Mouse (Mus musculus): ENCODE data around the gene Gm867.

Gene Gm867

DNA sequence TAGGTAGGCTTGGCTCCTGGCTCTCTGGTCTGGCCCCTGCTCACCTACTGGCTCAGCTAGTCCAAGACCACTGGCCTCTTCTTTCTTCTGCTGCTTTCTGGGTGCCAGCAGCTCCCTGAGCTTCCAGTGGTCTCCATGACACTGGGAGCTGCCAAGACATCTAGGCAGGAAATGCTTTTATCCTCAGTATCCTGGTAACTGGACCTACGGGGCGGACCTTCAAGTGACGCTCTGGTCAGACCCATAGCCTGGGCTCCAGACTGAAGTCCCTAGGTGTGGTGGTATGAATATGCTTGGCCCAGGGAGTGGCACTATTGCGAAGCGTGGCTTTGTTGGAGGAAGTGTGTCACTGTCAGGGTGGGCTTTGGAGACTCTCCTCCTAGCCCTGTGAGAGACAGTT, at the start of gene Gm867:
Gene Gm867, minus strand, starts transcription at position 153 of the 400 bp plus-strand sequence.
- DNase-seq (ENCODE audit: extremely low spot score) = no peak

DNA sequence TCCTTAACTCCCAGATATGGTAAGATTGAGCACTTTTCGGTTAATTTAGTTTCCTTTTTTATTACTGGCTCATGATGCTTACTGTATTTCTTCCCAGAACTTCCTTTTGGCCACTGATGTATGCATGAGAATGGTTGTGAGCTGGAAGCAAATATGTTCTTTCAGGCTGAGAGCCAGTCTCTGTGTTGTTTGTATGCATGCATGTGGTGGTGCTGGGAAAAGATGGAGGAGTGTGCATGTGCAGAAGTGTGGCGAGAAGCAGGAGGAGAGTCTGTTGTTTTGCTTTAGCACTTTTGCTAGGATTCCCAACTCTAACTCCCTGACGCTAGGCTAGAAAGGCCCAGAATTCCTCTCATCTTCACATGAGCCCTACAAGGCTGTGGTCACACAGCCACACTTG, 39.0 kb upstream of the Gm867 start:
- DNase-seq (ENCODE audit: extremely low spot score) = no peak

DNA sequence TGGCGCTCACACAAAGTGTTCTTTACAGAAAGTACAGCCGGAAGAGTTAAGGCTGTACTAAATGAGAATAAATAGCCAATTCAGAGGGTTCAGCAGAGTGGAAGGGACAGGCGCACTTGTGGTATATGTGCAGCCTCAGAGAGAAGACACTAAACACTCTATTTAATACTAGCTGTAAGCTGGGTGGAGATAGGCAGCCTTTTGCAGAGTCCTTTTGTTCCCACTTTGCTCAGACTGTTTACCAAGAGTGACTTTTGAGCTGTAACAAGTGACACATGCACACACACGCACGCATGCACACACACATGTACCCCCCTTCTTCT, 38.3 kb upstream of the Gm867 start:
- no peak for DNase-seq (ENCODE audit: extremely low spot score)

DNA sequence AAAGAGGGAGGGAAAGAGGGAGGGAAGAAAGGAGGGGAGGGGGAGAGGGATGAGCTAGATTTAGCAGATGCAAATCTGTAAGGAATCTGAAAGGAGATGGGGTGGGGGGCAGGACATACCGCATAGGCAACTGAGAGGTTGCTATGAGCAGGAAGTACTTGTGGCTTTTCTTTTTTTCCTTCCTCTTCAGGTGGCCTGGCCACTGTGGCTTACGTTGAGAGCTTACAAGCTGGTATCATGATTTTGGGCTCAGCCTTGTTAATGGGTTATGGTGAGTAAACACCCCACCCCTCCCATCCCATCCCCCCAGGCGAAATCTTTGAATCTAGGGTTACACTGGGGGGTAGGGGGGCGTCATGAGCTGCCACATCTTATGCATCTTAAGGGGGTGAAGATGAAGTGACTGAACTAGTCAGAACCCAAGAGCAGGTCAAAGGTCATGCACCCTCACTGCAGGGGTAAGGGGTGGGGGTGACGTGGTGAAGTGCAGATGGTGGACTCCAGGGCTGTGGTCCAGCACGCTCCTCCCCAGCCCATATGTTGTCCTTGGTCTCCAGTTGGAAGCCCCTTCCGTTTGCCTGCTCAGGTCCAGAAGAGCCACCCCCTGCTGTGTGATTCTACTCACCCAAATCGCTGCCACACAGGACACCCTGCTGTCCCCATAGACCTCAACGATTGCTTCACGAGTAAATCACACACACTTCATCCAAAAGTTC, 37.8 kb upstream of the Gm867 start:
- DNase-seq (ENCODE audit: extremely low spot score) = no peak

DNA sequence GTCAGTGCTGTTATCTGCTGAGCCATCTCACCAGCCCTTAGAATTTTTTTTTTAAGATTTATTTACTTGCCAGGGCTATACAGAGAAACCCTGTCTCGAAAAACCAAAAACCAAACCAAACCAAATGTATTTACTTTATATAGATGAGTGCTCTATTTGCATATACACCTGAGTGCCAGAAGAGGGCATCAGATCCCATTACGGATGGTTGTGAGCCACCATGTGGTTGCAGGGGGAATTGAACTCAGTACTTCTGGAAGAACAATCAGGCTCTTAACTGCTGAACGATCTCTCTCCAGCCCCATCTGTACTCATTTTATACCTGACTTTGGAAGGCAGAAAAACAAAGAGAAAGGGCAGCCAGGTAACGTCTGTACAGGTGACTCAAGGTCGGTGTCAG, 34.7 kb upstream of the Gm867 start:
- no peak for DNase-seq (ENCODE audit: extremely low spot score)

DNA sequence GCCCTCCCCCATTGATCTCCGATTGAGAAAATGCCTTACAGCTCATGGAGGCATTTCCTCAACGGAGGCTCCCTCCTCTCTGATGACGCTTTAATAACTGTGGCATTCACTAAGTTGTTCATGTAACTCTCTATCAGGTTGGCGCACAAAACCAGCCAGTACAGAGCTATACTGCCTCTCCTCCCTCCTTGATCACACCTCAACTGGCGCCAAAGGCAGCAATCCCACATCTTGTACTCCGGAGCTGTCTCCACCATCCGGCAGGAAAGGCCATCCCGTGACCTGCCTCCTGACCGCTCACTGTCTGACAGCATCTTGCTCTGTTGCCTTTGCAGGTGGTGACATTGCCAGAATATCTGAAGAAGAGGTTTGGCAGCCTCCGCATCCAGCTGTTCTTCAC, 33.4 kb upstream of the Gm867 start:
- no peak for DNase-seq (ENCODE audit: extremely low spot score)

DNA sequence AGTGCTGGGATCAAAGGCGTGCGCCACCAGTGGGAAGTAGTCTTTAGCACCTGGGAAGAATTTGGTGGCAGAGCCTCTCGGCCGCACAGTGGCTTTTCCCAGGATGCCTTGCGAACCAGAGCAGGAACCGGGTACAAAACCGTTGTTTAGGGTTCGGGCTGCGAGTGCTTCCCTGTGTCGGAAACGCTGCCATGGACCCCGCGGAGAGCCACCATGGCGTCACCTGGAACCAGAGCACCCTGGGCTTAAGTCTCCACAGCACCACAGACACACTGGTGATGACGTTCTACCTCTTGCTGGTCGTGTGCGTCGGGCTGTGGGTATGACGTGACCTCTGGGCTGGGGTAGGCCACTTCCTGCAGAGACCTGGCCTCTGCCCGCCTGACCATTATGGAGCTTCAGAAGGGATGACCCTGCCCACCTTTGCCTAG, 13.9 kb upstream of the Gm867 start, which contains the start of gene Gm5134:
Gene Gm5134, plus strand, starts transcription at position 134 of the 431 bp plus-strand sequence.
- no peak for DNase-seq (ENCODE audit: extremely low spot score)

DNA sequence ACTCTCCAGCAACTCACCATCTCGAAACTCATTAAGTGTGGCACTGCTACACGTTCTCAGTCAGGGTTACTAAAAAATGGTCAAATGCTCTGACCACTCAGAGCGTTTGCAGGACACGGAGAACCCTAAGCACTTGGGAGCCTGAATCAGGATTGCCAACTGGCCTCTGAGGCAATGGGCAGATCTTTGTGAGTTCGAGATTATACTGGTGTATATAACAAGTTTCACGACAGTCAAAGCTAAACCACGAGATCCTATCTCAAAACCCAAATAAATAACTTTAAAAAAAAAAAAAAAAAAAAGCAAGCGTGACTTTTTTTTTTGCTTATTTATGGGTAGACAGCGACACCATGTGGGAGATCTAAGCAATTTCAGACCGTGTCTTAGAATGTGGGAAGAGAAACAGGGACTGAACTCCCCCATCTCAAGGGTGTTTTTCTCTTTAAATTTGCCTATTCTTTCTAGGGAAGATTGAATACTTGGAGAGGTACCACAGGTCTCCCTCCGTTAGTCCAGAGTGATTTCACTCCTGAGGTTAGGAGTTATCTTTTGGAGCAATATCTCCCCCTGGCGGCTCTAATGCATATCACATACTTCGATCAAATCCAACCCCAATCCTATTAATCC, 11.1 kb upstream of the Gm867 start:
- DNase-seq (ENCODE audit: extremely low spot score) = peak; percentile 62

DNA sequence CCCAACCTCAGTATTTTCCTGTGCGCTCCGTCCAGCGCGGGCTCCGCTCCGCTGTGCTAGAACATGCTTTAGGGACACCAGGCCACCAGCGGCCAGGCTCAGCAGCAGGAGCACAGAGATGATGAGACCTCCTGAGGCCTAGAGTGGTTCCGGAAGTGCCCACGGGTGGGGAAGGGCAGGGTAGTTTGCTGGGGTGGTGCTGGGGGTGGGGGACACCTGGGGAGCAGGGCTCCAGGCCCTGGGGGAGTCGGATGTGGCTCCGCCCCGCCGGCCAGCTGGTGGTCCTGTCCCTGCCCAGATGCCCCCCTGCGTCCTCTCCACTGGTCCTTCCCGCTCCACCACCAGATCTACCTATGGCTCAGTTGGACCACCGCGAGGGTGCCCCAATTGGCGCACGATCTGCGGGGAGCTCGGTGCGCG, 10.3 kb upstream of the Gm867 start:
- peak; percentile 61 for DNase-seq (ENCODE audit: extremely low spot score)

DNA sequence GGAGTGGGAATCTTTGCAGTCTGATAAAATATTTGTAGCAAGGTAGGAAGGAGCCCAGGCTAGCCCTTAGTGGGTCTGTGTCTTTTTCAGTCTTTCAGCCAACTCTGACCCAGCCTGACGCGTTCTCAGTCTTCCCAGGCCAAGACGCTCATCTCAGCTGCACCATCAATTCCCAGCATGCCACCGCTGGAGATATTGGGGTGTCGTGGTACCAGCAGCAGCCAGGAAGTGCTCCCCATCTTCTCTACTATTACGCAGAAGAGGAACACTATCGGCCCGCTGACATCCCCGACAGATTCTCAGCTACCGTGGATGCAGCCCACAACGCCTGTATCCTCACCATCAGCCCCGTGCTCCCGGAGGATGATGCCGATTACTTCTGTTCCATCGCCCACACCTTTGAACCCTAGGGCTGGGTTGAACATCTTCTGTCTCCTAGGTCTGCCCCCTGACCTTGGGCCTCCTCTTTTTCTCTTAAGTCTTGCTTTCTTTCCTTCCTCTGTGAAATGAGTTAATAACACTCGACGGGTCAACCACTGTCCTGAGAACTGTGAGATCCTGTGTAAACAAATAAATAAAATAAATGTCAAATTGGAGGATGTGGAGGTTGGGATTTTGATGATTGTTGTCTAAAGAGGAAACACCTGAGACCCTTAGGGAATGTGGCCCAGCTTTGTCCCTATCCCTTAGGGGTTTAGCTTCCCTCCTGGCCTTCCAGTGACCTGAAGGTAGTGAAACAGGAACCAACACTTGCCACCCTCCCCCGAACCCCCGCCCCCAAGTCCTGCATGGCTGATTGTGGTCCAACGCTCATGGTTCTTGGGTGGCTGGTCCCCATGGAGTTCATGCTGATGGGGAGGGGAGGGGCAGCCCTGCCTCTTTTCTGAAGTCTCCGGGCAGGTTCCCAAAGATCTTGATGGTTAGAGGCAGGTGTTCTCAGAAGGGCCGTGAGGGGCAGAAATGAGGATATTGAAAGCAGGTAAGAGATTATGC, 8.9 kb upstream of the Gm867 start:
- no peak for DNase-seq (ENCODE audit: extremely low spot score)

DNA sequence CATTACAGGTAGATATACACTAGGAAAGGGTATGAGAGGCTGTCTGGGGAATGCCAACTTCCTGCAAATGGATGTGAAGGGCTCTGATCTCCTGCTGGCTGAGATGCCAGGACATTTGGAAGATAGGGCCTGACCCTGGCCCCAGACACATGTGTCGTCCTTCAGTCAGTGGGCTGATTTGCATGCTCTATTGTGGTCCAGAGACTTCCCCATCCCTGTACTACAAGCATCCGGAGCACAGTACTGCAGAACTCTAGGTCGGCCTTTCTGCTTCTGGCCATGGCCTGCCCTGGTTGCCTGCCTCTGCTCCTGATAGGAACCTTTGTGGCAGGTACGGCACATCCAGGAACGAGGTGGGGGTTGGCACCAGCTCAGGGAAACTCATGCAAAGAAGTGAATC, 7.6 kb upstream of the Gm867 start:
- no peak for DNase-seq (ENCODE audit: extremely low spot score)

DNA sequence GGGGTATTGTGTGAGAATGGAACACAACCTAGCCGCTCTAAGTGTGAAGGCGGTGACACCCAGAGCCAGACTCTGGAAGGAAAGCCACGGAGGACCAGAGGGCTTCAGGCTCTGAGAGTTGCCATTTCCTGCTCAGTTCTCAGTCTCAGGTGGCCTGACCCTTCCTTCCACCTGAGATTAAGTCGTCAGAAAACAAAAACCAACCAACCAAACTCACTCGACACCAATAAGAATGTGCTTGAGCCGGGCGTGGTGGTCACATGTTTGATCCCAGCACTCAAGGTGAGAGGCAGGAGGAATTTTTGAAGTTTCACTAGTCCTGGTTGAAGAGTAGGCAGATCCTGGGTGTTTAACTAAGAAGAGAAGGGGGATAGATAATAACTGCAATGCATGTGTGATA, 5.4 kb upstream of the Gm867 start:
- DNase-seq (ENCODE audit: extremely low spot score) = no peak

DNA sequence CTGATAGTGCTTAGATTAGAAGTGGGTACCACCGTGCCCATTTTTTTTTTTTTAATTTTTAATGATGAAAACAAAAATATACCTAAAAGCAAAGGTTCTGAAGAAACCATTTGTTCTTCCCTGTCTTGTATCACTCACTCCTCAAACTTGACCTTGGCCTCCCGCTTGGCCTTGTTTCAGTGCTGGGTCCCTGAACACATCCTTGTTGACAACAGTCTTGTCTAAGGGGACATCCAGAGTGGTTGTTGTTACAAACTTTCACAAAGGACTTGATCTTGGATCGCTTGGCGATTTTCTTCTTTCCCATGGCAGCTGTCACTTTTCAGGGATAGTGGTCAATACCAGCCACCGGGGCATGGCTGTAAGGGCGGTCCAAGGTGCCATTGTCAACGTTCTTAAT, 4.7 kb upstream of the Gm867 start:
- no peak for DNase-seq (ENCODE audit: extremely low spot score)

DNA sequence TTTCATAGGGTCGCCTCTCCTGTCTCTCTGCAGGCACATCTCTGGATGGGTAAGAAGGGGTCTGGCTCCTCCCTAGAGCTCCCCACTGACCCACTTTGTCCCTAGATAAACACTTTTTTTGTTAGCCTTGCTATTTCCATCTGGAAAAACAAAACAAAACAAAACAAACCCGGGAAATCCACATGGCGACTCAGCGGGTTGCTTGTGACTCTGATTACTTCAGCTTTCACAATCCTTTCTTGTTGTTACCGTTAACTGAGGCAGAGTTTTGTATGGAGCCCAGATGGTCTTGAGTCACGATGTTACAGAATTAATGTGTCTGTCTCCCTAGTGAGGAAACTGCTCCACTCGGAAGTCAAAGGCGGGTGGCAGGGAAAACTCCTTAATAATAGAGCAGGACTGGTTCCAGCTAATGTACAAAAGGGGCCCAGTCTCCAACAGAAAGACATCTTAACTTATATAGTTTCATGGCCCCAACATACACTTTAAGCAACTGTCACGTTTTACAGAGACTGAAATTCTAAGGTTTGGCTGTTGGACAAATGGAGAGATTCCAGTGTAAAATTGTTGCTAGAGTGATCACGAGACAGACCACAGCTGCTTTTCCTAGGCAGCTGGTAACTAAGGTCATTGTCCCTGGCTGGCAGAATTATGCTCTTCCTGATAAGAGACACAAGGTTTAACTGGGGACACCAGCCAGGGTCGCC, 3.7 kb upstream of the Gm867 start:
- DNase-seq (ENCODE audit: extremely low spot score) = no peak

DNA sequence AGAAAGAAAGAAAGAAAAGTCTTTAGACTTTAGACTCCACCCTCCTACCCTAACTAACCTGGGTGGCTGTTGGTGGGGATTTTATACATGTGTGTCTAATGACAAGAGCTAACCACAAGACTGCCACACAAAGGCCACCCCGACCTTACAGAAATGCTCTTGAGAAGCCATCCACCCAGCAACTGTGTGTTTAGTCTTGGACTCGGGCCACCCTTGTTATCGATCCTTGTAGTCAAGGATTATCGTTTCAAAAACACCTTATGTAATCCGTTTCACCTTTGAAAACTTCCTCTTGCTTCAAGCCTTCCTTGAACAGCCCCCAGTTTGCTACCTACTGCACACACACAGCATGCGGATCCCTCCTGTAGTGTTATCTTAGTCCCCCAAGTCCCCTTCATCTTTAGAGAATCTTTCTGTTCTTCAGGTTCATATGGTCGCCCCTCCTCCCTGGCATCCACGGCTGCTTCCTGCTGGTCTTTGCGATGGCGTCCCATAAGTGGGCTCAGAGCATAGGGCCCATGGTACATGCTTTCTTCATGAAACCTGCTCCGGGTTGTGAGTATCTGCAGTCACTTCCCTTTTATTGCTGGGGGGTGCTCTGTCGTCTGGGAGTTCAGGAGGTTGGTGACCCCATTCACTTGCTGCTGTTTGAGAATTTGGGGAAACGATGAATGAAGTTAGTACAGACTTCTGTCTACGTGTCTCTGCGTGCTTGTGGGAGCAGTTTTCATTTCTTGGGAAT, 2.4 kb upstream of the Gm867 start, which contains the start of gene Vpreb3:
Gene Vpreb3, plus strand, starts transcription at position 322 of the 742 bp plus-strand sequence.
- DNase-seq (ENCODE audit: extremely low spot score) = no peak

DNA sequence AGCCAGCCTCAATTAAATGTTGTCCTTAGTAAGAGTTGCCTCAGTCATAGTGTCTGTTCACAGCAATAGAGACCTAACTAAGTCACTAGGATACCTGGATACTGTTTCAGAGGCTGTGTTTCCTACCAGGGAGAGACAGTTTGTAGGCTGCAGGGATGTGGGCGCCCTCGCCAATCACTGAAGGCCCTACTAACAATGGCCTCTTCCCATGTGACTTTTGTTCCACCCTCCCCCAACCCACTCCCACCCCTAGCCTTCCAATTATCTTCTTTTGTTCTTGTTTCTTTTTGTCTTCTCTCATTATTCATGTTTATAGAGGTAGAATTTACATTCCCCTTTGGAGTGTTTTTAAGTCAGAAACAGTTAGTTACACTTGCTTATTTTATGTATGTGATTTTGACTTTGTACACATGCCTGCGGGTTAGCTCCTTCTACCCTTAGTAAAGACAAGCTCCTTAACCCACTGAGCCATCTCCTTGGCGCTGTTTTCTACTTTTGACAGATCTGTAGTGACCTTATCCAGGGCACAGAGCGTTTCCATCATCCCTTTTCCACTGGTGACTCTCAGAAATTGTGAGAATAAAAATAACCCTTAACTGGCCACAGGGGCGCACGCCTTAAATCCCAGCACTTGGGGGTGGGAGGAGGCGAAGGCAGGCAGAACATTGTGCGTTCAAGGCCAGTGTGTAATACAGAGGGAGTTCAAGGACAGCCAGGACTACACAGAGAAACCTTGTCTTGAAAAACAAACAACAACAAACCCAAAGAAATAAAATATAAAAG, 761 bp upstream of the Gm867 start:
- DNase-seq (ENCODE audit: extremely low spot score) = no peak

DNA sequence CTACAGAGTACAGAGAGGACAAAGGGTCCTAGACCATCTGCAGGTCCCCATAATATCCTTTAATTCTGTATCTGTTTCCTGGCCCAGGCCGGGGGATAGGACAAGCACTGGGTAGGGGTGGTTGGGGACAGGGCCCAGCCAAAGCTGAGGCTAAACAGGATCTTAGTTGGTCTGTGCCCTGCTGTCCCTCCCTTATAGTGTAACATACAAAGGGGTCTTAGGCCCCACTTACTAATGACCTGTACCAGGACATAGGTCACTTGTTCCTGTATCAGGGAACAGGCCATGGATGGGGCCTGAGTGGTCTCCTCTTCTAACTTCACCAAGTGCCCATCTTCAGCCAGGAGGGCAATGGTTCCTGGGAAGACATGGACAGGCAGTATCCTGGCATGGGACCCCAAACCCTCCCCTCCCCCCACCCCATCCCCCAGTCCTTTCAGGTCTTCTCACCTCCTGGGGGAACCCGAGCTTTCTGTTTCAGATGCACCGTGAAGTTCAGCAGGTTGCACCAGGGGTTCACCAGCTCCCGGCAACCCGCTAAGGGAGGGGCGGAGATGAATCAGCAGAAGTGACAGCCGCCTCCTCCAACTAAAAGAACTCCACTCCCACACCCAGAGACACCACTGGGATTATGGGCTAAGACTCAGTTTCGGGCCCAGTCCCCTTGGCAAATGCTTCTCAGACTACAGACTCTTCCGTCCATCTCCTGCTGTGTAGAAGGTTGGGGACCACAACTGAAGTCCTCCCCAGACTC, 814 bp downstream of the Gm867 start:
- DNase-seq (ENCODE audit: extremely low spot score) = no peak

DNA sequence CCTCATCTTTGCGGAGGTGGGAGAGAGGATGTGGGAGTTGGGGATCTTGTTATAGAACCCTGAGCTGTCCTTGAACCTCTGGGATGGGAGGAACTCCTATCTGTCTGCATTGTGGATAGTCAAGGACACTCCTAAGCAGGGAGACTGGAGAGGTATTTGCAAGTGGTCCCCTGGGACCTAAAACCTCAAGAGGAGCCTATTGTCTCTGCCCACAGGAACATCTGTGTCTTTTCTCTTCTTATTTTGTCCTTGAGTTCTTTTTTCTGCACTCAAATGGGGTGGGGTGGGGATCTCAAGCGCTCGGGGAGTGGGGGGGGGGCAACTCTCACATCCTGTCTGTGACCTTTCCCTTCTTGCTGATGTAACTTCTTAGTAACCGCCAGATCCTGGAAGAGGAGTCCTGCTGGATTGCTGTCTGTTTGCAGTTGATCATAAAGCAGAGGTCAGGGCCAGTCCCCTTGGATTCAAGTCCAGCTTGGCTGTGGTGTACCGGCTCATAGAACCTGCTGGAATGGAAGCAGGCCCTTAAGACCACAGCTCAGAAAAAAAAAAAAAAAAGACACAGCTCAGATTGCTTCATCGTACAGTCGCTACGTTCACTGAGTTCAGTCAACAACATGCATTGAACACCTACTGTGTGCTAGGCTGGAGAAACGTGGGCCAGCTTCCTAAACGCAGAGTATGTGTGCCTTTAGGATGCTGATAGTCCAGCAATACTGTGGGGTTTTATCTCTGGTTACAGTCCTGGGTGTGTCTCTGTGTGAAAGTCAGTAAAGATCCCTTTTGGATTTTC, 2.4 kb downstream of the Gm867 start:
- DNase-seq (ENCODE audit: extremely low spot score) = no peak
